Mouse (Mus musculus): Measurements from ENCODE around the gene Cyth1.

GRCm38 (mm10) chr11:118254159-118254951 lies 6.0 kb upstream of the Cyth1 start:
- TF ChIP-seq CTCF (IDR thresholded peaks at IDR 0.05) (no peak), POLR2A (IDR thresholded peaks at IDR 0.05; ENCODE audit: insufficient read depth, low read depth, low read length) (no peak), EP300 (IDR thresholded peaks at IDR 0.05; ENCODE audit: insufficient read depth, low read depth, low read length) (no peak)
